Mouse (Mus musculus): Measurements from ENCODE around the gene Znfx1. TPM values are rescaled to one million over a fixed set of nuclear protein-coding genes. Genes with fewer than 3 reads are reported as not detected.
"Not testable (repeated sequence)": the region's sequence is repeated elsewhere in the genome, so short reads cannot be mapped to it uniquely, and the experiment has no call there.

The Znfx1 gene
- polyA plus RNA-seq, 1 experiment from 2014 or later, result 7.9 TPM

- Histone ChIP-seq H3K27ac (replicated peaks) (no peak overlapping the region), H3K9me3 (no peaks in the 10 kb centered on the region), H3K4me3 (no peak overlapping the region), H3K9ac (no peak overlapping the region), H3K4me1 (replicated peaks) (no peaks in the 10 kb centered on the region), H3K27me3 (no peaks in the 10 kb centered on the region), H3K36me3 (peaks cover 99% of the 10 kb centered on the region), H3K4me2 (no peak overlapping the region)
- no peak for ATAC-seq (ENCODE audit: low read depth)
- 95% methylated on average over 12 of the region's 12 CpGs for WGBS
These were observed 25.1 kb downstream of the Znfx1 start for GRCm38 (mm10) chr2:167037710-167038109.

- no peak for ATAC-seq (ENCODE audit: low read depth)
- Histone ChIP-seq H3K27ac (replicated peaks) (no peak overlapping the region), H3K9me3 (no peaks in the 10 kb centered on the region), H3K36me3 (peaks cover 96% of the 10 kb centered on the region), H3K27me3 (no peaks in the 10 kb centered on the region), H3K4me1 (replicated peaks) (no peaks in the 10 kb centered on the region), H3K9ac (no peak overlapping the region), H3K4me3 (no peak overlapping the region), H3K4me2 (no peak overlapping the region)
- 90% methylated on average over 4 of the region's 4 CpGs for WGBS
These were observed 32.3 kb downstream of the Znfx1 start for GRCm38 (mm10) chr2:167030507-167030906.

GRCm38 (mm10) chr2:167028553-167028952 is 34.3 kb downstream of the Znfx1 start:
- Histone ChIP-seq H3K27me3 (no peaks in the 10 kb centered on the region), H3K4me3 (no peak overlapping the region), H3K27ac (replicated peaks) (no peak overlapping the region), H3K4me2 (no peak overlapping the region), H3K9me3 (no peaks in the 10 kb centered on the region), H3K4me1 (replicated peaks) (no peaks in the 10 kb centered on the region), H3K36me3 (peaks cover 93% of the 10 kb centered on the region), H3K9ac (no peak overlapping the region)
- 95% methylated on average over 7 of the region's 7 CpGs for WGBS
- no peak for ATAC-seq (ENCODE audit: low read depth)

GRCm38 (mm10) chr2:167019396-167019795 is 43.4 kb downstream of the Znfx1 start:
- no peak overlapping the region for H3K4me2 ChIP-seq
- no peak for ATAC-seq (ENCODE audit: low read depth)
- H3K4me3 ChIP-seq, result no peak overlapping the region
- H3K36me3 ChIP-seq, result peaks cover 61% of the 10 kb centered on the region
- no peak overlapping the region for H3K27ac ChIP-seq (replicated peaks)
- H3K9me3 ChIP-seq, result no peaks in the 10 kb centered on the region
- no peak overlapping the region for H3K9ac ChIP-seq
- WGBS, result 93% methylated on average over 10 of the region's 10 CpGs
- H3K27me3 ChIP-seq, result no peaks in the 10 kb centered on the region
- H3K4me1 ChIP-seq (replicated peaks), result peaks cover 19% of the 10 kb centered on the region

GRCm38 (mm10) chr2:167015382-167015718 is 47.5 kb downstream of the Znfx1 start:
- ATAC-seq (ENCODE audit: low read depth), result peak; percentile 80
- H3K4me1 ChIP-seq (replicated peaks), result peaks cover 19% of the 10 kb centered on the region
- H3K27me3 ChIP-seq, result no peaks in the 10 kb centered on the region
- peak overlapping the region; percentile 49; the same call in 1 of the 2 replicates for H3K27ac ChIP-seq (replicated peaks)
- peak overlapping the region; percentile 83 for H3K9ac ChIP-seq
- peak overlapping the region; percentile 89 for H3K4me3 ChIP-seq
- no peaks in the 10 kb centered on the region for H3K9me3 ChIP-seq
- H3K4me2 ChIP-seq, result peak overlapping the region; percentile 98
- H3K36me3 ChIP-seq, result peaks cover 26% of the 10 kb centered on the region
- under 1% methylated on average over 21 of the region's 21 CpGs for WGBS

- WGBS, result 2% methylated on average over 37 of the region's 37 CpGs
- peak within 1 kb of the TSS; percentile 98 for H3K4me2 ChIP-seq
- peak within 1 kb of the TSS; percentile 54 for H3K27ac ChIP-seq (replicated peaks)
- H3K9ac ChIP-seq, result peak within 1 kb of the TSS; percentile 83
- peaks cover 19% of the 10 kb centered on the region for H3K4me1 ChIP-seq (replicated peaks)
- H3K4me3 ChIP-seq, result peak within 1 kb of the TSS; percentile 89
- H3K36me3 ChIP-seq, result peaks cover 21% of the 10 kb centered on the region
- peak; percentile 86 for ATAC-seq (ENCODE audit: low read depth)
- no peaks in the 10 kb centered on the region for H3K9me3 ChIP-seq
- H3K27me3 ChIP-seq, result no peaks in the 10 kb centered on the region; the same call in 1 of the 2 replicates
These were observed 48.0 kb downstream of the Znfx1 start, which contains the start of gene Ddx27 for GRCm38 (mm10) chr2:167014702-167015381. Ddx27 (plus strand) TSS chr2:167015193.

- Histone ChIP-seq H3K9me3 (no peaks in the 10 kb centered on the region), H3K27me3 (no peaks in the 10 kb centered on the region; the same call in 1 of the 2 replicates), H3K4me3 (no peak overlapping the region), H3K27ac (replicated peaks) (no peak overlapping the region), H3K4me1 (replicated peaks) (peaks cover 4% of the 10 kb centered on the region), H3K4me2 (no peak overlapping the region), H3K9ac (no peak overlapping the region), H3K36me3 (no peaks in the 10 kb centered on the region)
- WGBS, result 89% methylated on average over 3 of the region's 3 CpGs
- no peak for ATAC-seq (ENCODE audit: low read depth)
These were observed 52.3 kb downstream of the Znfx1 start for GRCm38 (mm10) chr2:167010546-167010945.

GRCm38 (mm10) chr2:167009483-167009882 is 53.3 kb downstream of the Znfx1 start:
- 83% methylated on average over 4 of the region's 4 CpGs for WGBS
- Histone ChIP-seq H3K27me3 (no peaks in the 10 kb centered on the region; the same call in 1 of the 2 replicates), H3K36me3 (no peaks in the 10 kb centered on the region), H3K4me3 (no peak overlapping the region), H3K27ac (replicated peaks) (no peak overlapping the region), H3K9me3 (no peaks in the 10 kb centered on the region), H3K4me2 (no peak overlapping the region), H3K4me1 (replicated peaks) (peaks cover under 1% of the 10 kb centered on the region; the same call in 1 of the 2 replicates), H3K9ac (no peak overlapping the region)
- ATAC-seq (ENCODE audit: low read depth), result no peak

GRCm38 (mm10) chr2:167007565-167007964 is 55.2 kb downstream of the Znfx1 start:
- H3K27me3 ChIP-seq; H3K4me2 ChIP-seq; H3K9ac ChIP-seq; H3K27ac ChIP-seq (replicated peaks); H3K36me3 ChIP-seq; H3K9me3 ChIP-seq; H3K4me3 ChIP-seq; H3K4me1 ChIP-seq (replicated peaks); ATAC-seq (ENCODE audit: low read depth): not testable (repeated sequence)
- 82% methylated on average over 4 of the region's 4 CpGs for WGBS

- Histone ChIP-seq H3K27me3 (no peaks in the 10 kb centered on the region; the same call in 1 of the 2 replicates), H3K4me1 (replicated peaks) (no peaks in the 10 kb centered on the region), H3K4me3 (no peak overlapping the region), H3K9ac (no peak overlapping the region), H3K4me2 (no peak overlapping the region), H3K36me3 (no peaks in the 10 kb centered on the region), H3K9me3 (no peaks in the 10 kb centered on the region), H3K27ac (replicated peaks) (no peak overlapping the region)
- ATAC-seq (ENCODE audit: low read depth), result no peak
- 74% methylated on average over 13 of the region's 13 CpGs for WGBS
These were observed 55.8 kb downstream of the Znfx1 start for GRCm38 (mm10) chr2:167007001-167007491.

- no peak for ATAC-seq (ENCODE audit: low read depth)
These were observed 56.5 kb downstream of the Znfx1 start for GRCm38 (mm10) chr2:167006355-167006754.

GRCm38 (mm10) chr2:167004099-167004854 is 58.5 kb downstream of the Znfx1 start:
- no peak overlapping the region for H3K4me2 ChIP-seq
- H3K4me3 ChIP-seq, result no peak overlapping the region
- H3K27ac ChIP-seq (replicated peaks), result no peak overlapping the region
- no peaks in the 10 kb centered on the region for H3K36me3 ChIP-seq
- WGBS, result 49% methylated on average over 8 of the region's 8 CpGs
- ATAC-seq (ENCODE audit: low read depth), result no peak
- H3K27me3 ChIP-seq, result no peaks in the 10 kb centered on the region
- no peak overlapping the region for H3K9ac ChIP-seq
- no peaks in the 10 kb centered on the region for H3K4me1 ChIP-seq (replicated peaks)
- H3K9me3 ChIP-seq, result no peaks in the 10 kb centered on the region

More at GRCm38 (mm10) chr2:167006355-167006754, 56.5 kb downstream of the Znfx1 start:
- Histone ChIP-seq H3K9me3 (no peaks in the 10 kb centered on the region), H3K9ac (no peak overlapping the region), H3K4me3 (no peak overlapping the region), H3K27me3 (no peaks in the 10 kb centered on the region; the same call in 1 of the 2 replicates), H3K36me3 (no peaks in the 10 kb centered on the region), H3K27ac (replicated peaks) (no peak overlapping the region), H3K4me1 (replicated peaks) (no peaks in the 10 kb centered on the region), H3K4me2 (no peak overlapping the region)
- WGBS, result 89% methylated on average over 2 of the region's 2 CpGs

All from neural tube, embryonic 13.5 days (tissue).